Mouse (Mus musculus) T-helper 1 cell (primary cell): ENCODE data around the gene Gm5142.

Experiments used
- in situ Hi-C: fragments of 300-600 bp; cut with MboI, MseI; formaldehyde crosslinking; loops from one replicate; pipeline ENCODE4 v1.15.1; 2025; ENCODE audit warnings: high pct_unique_total_duplicates

Gm5142 gene

GRCm38 (mm10) chr14:59178649-59179048 is at the start of gene Gm5142:
Gene Gm5142 (minus strand): TSS chr14:59178749.
- in situ Hi-C loops: no loop called here

GRCm38 (mm10) chr14:59226240-59226639 is 47.7 kb upstream of the Gm5142 start:
- in situ Hi-C loops: no loop called here

- in situ Hi-C loops: no loop called here
Measured at GRCm38 (mm10) chr14:59219241-59219640, 40.7 kb upstream of the Gm5142 start.

GRCm38 (mm10) chr14:59209816-59210215 is 31.3 kb upstream of the Gm5142 start:
- in situ Hi-C loops: no loop called here

- in situ Hi-C loops: no loop called here
Measured at GRCm38 (mm10) chr14:59209003-59209402, 30.5 kb upstream of the Gm5142 start.

- in situ Hi-C loops: no loop called here
Measured at GRCm38 (mm10) chr14:59205976-59206583, 27.5 kb upstream of the Gm5142 start.

- in situ Hi-C loops: no loop called here
Measured at GRCm38 (mm10) chr14:59205461-59205860, 26.9 kb upstream of the Gm5142 start.

GRCm38 (mm10) chr14:59201604-59202215 is 23.2 kb upstream of the Gm5142 start:
- in situ Hi-C loops: no loop called here

- in situ Hi-C loops: no loop called here
Measured at GRCm38 (mm10) chr14:59200711-59201603, 22.4 kb upstream of the Gm5142 start, which contains the start of gene Rcbtb1. Gene Rcbtb1 (plus strand): TSS chr14:59201209.

GRCm38 (mm10) chr14:59186121-59186520 is 7.6 kb upstream of the Gm5142 start:
- in situ Hi-C loops: no loop called here

GRCm38 (mm10) chr14:59185514-59185913 is 7.0 kb upstream of the Gm5142 start:
- in situ Hi-C loops: no loop called here

- in situ Hi-C loops: no loop called here
Measured at GRCm38 (mm10) chr14:59182732-59183131, 4.2 kb upstream of the Gm5142 start.

- in situ Hi-C loops: no loop called here
Measured at GRCm38 (mm10) chr14:59157016-59157698, 21.4 kb downstream of the Gm5142 start.

- in situ Hi-C loops: no loop called here
Measured at GRCm38 (mm10) chr14:59155589-59155988, 23.0 kb downstream of the Gm5142 start.

GRCm38 (mm10) chr14:59142793-59143192 is 35.8 kb downstream of the Gm5142 start, which contains the start of gene 1700129C05Rik:
Gene 1700129C05Rik (minus strand): TSS chr14:59142893.
- in situ Hi-C loops: no loop called here

GRCm38 (mm10) chr14:59114281-59114680 is 64.3 kb downstream of the Gm5142 start:
- in situ Hi-C loops: no loop called here
